Mouse (Mus musculus): ENCODE data around the gene Ptger4.

Ptger4 gene

GRCm38 (mm10) chr15:5243959-5244905 is at the start of gene Ptger4:
Gene Ptger4 (minus strand): TSS chr15:5244187.
- DNase-seq (ENCODE audit: low read depth): peak; percentile 60

GRCm38 (mm10) chr15:5288412-5288811 is 44.4 kb upstream of the Ptger4 start:
- DNase-seq (ENCODE audit: low read depth): no peak

GRCm38 (mm10) chr15:5287072-5287471 is 43.1 kb upstream of the Ptger4 start:
- DNase-seq (ENCODE audit: low read depth): no peak

- no peak for DNase-seq (ENCODE audit: low read depth)
These were observed 37.3 kb upstream of the Ptger4 start for GRCm38 (mm10) chr15:5281316-5281715.

- DNase-seq (ENCODE audit: low read depth): no peak
These were observed 35.8 kb upstream of the Ptger4 start for GRCm38 (mm10) chr15:5279831-5280230.

- DNase-seq (ENCODE audit: low read depth): no peak
These were observed 34.5 kb upstream of the Ptger4 start for GRCm38 (mm10) chr15:5278525-5278924.

GRCm38 (mm10) chr15:5273981-5274380 is 30.0 kb upstream of the Ptger4 start:
- no peak for DNase-seq (ENCODE audit: low read depth)

GRCm38 (mm10) chr15:5266095-5266494 is 22.1 kb upstream of the Ptger4 start:
- DNase-seq (ENCODE audit: low read depth): no peak

GRCm38 (mm10) chr15:5262874-5263504 is 19.0 kb upstream of the Ptger4 start:
- DNase-seq (ENCODE audit: low read depth): no peak

GRCm38 (mm10) chr15:5262095-5262667 is 18.2 kb upstream of the Ptger4 start:
- DNase-seq (ENCODE audit: low read depth): no peak

- no peak for DNase-seq (ENCODE audit: low read depth)
These were observed 17.0 kb upstream of the Ptger4 start for GRCm38 (mm10) chr15:5261004-5261403.

GRCm38 (mm10) chr15:5260183-5260582 is 16.2 kb upstream of the Ptger4 start:
- no peak for DNase-seq (ENCODE audit: low read depth)

- DNase-seq (ENCODE audit: low read depth): no peak
These were observed 6.2 kb upstream of the Ptger4 start for GRCm38 (mm10) chr15:5250182-5250581.

- DNase-seq (ENCODE audit: low read depth): no peak
These were observed 690 bp downstream of the Ptger4 start for GRCm38 (mm10) chr15:5243036-5243958.

- DNase-seq (ENCODE audit: low read depth): no peak
These were observed 1.5 kb downstream of the Ptger4 start for GRCm38 (mm10) chr15:5242241-5243035.

GRCm38 (mm10) chr15:5241304-5242201 is 2.4 kb downstream of the Ptger4 start:
- DNase-seq (ENCODE audit: low read depth): no peak

GRCm38 (mm10) chr15:5240360-5240759 is 3.6 kb downstream of the Ptger4 start:
- no peak for DNase-seq (ENCODE audit: low read depth)

- no peak for DNase-seq (ENCODE audit: low read depth)
These were observed 4.1 kb downstream of the Ptger4 start for GRCm38 (mm10) chr15:5239901-5240300.

GRCm38 (mm10) chr15:5239361-5239760 is 4.6 kb downstream of the Ptger4 start:
- no peak for DNase-seq (ENCODE audit: low read depth)

GRCm38 (mm10) chr15:5238553-5238952 is 5.4 kb downstream of the Ptger4 start:
- no peak for DNase-seq (ENCODE audit: low read depth)
